Mouse (Mus musculus) testis, adult 2 months (tissue): ENCODE data around the gene Odf3b. TPM values are rescaled to one million over a fixed set of nuclear protein-coding genes. Genes with fewer than 3 reads are reported as not detected.

ENCODE experiments used
- H3K27ac ChIP-seq: fragments of 200-500 bp; 2 replicates; pipeline ENCODE4 v1.5.1; 2012; ENCODE audit warnings: low read depth, low read length; ENCODE audit not compliant: control insufficient read depth, insufficient read depth
- H3K27me3 ChIP-seq: fragments of 200-500 bp; 2 replicates; pipeline ENCODE4 v1.6.1; 2012; ENCODE audit warnings: mild to moderate bottlenecking, low read length, moderate library complexity; ENCODE audit not compliant: control insufficient read depth, insufficient read depth
- H3K36me3 ChIP-seq: fragments of 200-500 bp; 2 replicates; pipeline ENCODE4 v1.6.1; 2012; ENCODE audit warnings: mild to moderate bottlenecking, low read length; ENCODE audit not compliant: control insufficient read depth, insufficient read depth
- H3K4me1 ChIP-seq: fragments of 200-500 bp; 2 replicates; pipeline ENCODE4 v1.6.1; 2012; ENCODE audit warnings: low read length; ENCODE audit not compliant: control insufficient read depth, insufficient read depth
- H3K4me3 ChIP-seq: fragments of 200-500 bp; 2 replicates; pipeline ENCODE4 v1.5.1; 2012; ENCODE audit warnings: low read depth, mild to moderate bottlenecking, low read length, moderate library complexity, mixed read lengths; ENCODE audit not compliant: control insufficient read depth
- CTCF ChIP-seq: fragments of 200-500 bp; IDR thresholded peaks from 2 replicates; pipeline ENCODE4 v1.5.1; 2012; ENCODE audit warnings: low read depth, mild to moderate bottlenecking, inconsistent platforms, low read length, moderate library complexity; ENCODE audit not compliant: control insufficient read depth, insufficient read depth, insufficient replicate concordance
- POLR2A ChIP-seq: fragments of 200-500 bp; IDR thresholded peaks from 2 replicates; pipeline ENCODE4 v1.6.1; 2012; ENCODE audit warnings: low read depth, mild to moderate bottlenecking, inconsistent platforms, low read length, moderate library complexity; ENCODE audit not compliant: control insufficient read depth
- polyA plus RNA-seq: library from polyadenylated mRNA; depleted of rRNA; stranded (reverse); fragments of >200 nt; gene quantifications from 2 replicates; pipeline ENCODE4 v1.2.3, GENCODE M21; 2012; rRNA removed

Gene Odf3b
- polyA plus RNA-seq, 1 experiment: 78.4 TPM

- TF ChIP-seq CTCF: no peak
- TF ChIP-seq POLR2A: no peak
- Histone ChIP-seq H3K4me3 (no peak overlapping the region), H3K27me3 (no peaks in the 10 kb centered on the region), H3K27ac (no peak overlapping the region), H3K4me1 (peaks cover 8% of the 10 kb centered on the region), H3K36me3 (no peaks in the 10 kb centered on the region)
Measured at GRCm38 (mm10) chr15:89334774-89335537, 44.1 kb downstream of the Odf3b start.

DNA sequence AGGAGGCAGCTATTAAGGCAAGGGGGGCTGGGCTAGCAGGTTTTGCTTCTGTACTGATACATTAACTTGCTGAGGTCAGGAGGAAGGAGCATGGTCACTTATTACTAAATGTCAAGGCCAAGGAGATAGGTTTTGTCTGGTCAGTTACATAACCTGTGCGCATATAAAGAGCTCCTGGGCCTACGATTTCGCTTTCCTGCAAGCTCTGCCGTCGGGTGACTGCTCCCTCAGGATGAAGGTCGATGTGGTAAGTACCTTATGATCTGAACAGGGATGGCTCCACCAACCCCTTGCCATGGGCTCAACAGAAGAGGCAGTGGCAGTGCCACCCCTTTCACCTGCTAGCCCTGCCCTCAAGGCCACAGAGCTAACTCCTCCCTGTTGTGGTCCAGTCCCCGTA is 44.8 kb downstream of the Odf3b start, which contains the start of gene Miox:
Gene Miox (plus strand): TSS at position 128 of the 400 bp plus-strand sequence.
- no peaks in the 10 kb centered on the region for H3K27me3 ChIP-seq
- no peak within 1 kb of the TSS for H3K4me3 ChIP-seq

More for the DNA sequence above, 44.8 kb downstream of the Odf3b start, which contains the start of gene Miox:
- peaks cover 8% of the 10 kb centered on the region for H3K4me1 ChIP-seq
- H3K27ac ChIP-seq: no peak within 1 kb of the TSS
- TF ChIP-seq CTCF (no peak), POLR2A (no peak)
- H3K36me3 ChIP-seq: no peaks in the 10 kb centered on the region

Other genes with a start within 250 kb of the Odf3b start
- 0.79 and 1.0 TPM in 2 replicates for gene Mapk12, start 238.6 kb downstream of the Odf3b start, polyA plus RNA-seq
- 2.0 and 2.6 TPM in 2 replicates for gene Mapk11, start 229.7 kb downstream of the Odf3b start, polyA plus RNA-seq
- gene Plxnb2, start 198.5 kb downstream of the Odf3b start, polyA plus RNA-seq: 91.0 and 107 TPM in 2 replicates
- 55.5 and 58.5 TPM in 2 replicates for gene Dennd6b, start 182.8 kb downstream of the Odf3b start, polyA plus RNA-seq
- 49.8 and 59.3 TPM in 2 replicates for gene Ppp6r2, start 167.7 kb downstream of the Odf3b start, polyA plus RNA-seq
- gene Sbf1, start 64.0 kb downstream of the Odf3b start, polyA plus RNA-seq: 157 and 170 TPM in 2 replicates
- gene Adm2, start 56.6 kb downstream of the Odf3b start, polyA plus RNA-seq: not detected in 2 replicates
- 0.81 and 1.7 TPM in 2 replicates for gene Miox, start 44.9 kb downstream of the Odf3b start, polyA plus RNA-seq
- gene Lmf2, start 23.6 kb downstream of the Odf3b start, polyA plus RNA-seq: 43.0 and 46.6 TPM in 2 replicates
- gene Ncaph2, start 23.6 kb downstream of the Odf3b start, polyA plus RNA-seq: 41.5 and 44.7 TPM in 2 replicates
- 31.1 and 34.1 TPM in 2 replicates for gene Sco2, start 5.4 kb downstream of the Odf3b start, polyA plus RNA-seq
- 0.74 and 1.6 TPM in 2 replicates for gene Tymp, start 2.2 kb downstream of the Odf3b start, polyA plus RNA-seq
- gene Klhdc7b, start 5.6 kb upstream of the Odf3b start, polyA plus RNA-seq: 0.19 and 0.31 TPM in 2 replicates
- 218 and 247 TPM in 2 replicates for gene Syce3, start 31.2 kb upstream of the Odf3b start, polyA plus RNA-seq
- 374 and 414 TPM in 2 replicates for gene Cpt1b, start 46.6 kb upstream of the Odf3b start, polyA plus RNA-seq
- gene C730034F03Rik, start 50.3 kb upstream of the Odf3b start, polyA plus RNA-seq: 6.4 and 7.6 TPM in 2 replicates
- gene Gm44502, start 50.4 kb upstream of the Odf3b start, polyA plus RNA-seq: 1.2 and 1.9 TPM in 2 replicates
- 50.7 and 52.8 TPM in 2 replicates for gene Chkb, start 50.6 kb upstream of the Odf3b start, polyA plus RNA-seq
- 31.9 and 34.3 TPM in 2 replicates for gene Mapk8ip2, start 74.6 kb upstream of the Odf3b start, polyA plus RNA-seq
- gene Arsa, start 98.1 kb upstream of the Odf3b start, polyA plus RNA-seq: 221 and 236 TPM in 2 replicates
- gene Shank3, start 120.3 kb upstream of the Odf3b start, polyA plus RNA-seq: 1.1 and 1.8 TPM in 2 replicates
- 522 and 549 TPM in 2 replicates for gene Acr, start 189.0 kb upstream of the Odf3b start, polyA plus RNA-seq
- 91.2 and 108 TPM in 2 replicates for gene Rabl2, start 212.6 kb upstream of the Odf3b start, polyA plus RNA-seq